Comparison of ENCODE assay signal across 22 mouse cellular contexts in the genomic region with DNA sequence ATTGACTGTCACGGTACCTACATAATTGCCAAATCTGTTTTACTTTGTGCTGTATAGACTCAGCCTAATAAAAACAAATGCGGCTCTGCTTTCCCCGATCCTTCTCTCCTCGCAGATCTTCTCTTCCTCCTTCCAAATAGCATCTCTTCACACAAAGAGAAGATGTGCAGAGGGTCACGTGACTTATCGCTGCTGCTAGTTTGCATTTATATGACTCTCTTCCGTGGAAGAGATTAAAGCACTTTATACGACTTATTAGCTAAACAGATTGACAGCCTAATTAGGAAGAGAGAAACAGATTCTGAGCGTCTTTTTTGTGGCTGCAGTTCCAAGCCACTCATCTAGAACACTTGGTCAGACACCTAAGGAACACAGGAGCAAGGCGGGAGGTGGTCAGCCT.
DNase-seq lines count a peak whose midpoint lies in the region; ATAC-seq and TF ChIP-seq lines count a peak whose summit lies in the region.
"Had no signal": no experiment of that assay in that cellular context is flagged by ENCODE, and none has a peak within 500 bp of the region (broad histone marks: within the 10 kb centered on the region; RNA-seq: fewer than 3 reads in every experiment).

No protein-coding gene starts in this region.

- H3K9me3 ChIP-seq in hindbrain, embryonic 14.5 days (ENCODE audit: control insufficient read depth, low read length): no peaks in the 10 kb centered on the region
- H3K9me3 ChIP-seq in hindbrain, embryonic 10.5 days: no peaks in the 10 kb centered on the region
- H3K9me3 ChIP-seq in MEL (replicated peaks; ENCODE audit: insufficient read depth, low read length): no peaks in the 10 kb centered on the region
- H3K9me3 ChIP-seq in midbrain, embryonic 16.5 days (replicated peaks; ENCODE audit: control insufficient read depth, low read length, poor library complexity, severe bottlenecking): no peaks in the 10 kb centered on the region
- H3K9me3 ChIP-seq: embryonic facial prominence, embryonic 13.5 days; heart, embryonic 10.5 days; limb, embryonic 15.5 days; liver, embryonic 15.5 days; midbrain, embryonic 12.5 days had no signal

- no peak for TF ChIP-seq RAD21 in MEL (IDR thresholded peaks at IDR 0.05; ENCODE audit: low read depth, low read length)

- DNase-seq in hindbrain, embryonic 14.5 days (ENCODE audit: low spot score): no peak
- DNase-seq in hindbrain, embryonic 10.5 days (ENCODE audit: low spot score): no peak
- DNase-seq in CD4-positive helper T cell, adult 2 months (ENCODE audit: low read depth, low spot score): peak; percentile 61
- DNase-seq in MEL (ENCODE audit: low read depth, low spot score): no peak
- DNase-seq in layer of hippocampus, adult 18-20 months (ENCODE audit: low spot score in 2 of 2): no peak
- no peak for DNase-seq in testis, postnatal 10 days (ENCODE audit: low spot score)
- DNase-seq: adrenal gland, adult 8-10 months; cerebellum, postnatal 14 days; gastrocnemius, postnatal 25 days; kidney, adult 8-10 months; kidney, postnatal 14 days; right cerebral cortex, postnatal 14 days; thymus, postnatal 25 days had no signal

- peak; percentile 29; the same call in 1 of the 2 replicates for ATAC-seq in hindbrain, embryonic 14.5 days (ENCODE audit: low FRiP score)
- ATAC-seq in midbrain, embryonic 16.5 days: no peak
- ATAC-seq: Patski had no signal

- no peak for TF ChIP-seq POLR2A in MEL (IDR thresholded peaks at IDR 0.05; ENCODE audit: control insufficient read depth in 1 of 2, insufficient read depth in 1 of 2, low read depth in 1 of 2, low read length in 2 of 2, poor library complexity in 1 of 2)

- no peaks in the 10 kb centered on the region for H3K27me3 ChIP-seq in hindbrain, embryonic 14.5 days (ENCODE audit: control insufficient read depth, insufficient read depth, low read length)
- no peaks in the 10 kb centered on the region for H3K27me3 ChIP-seq in hindbrain, embryonic 10.5 days (ENCODE audit: insufficient read depth, poor library complexity, severe bottlenecking)
- peaks cover 0 to 7% of the 10 kb centered on the region in 2 experiments for H3K27me3 ChIP-seq in MEL (ENCODE audit: control insufficient read depth in 1 of 2, insufficient read depth in 2 of 2, low read length in 2 of 2)
- H3K27me3 ChIP-seq in midbrain, embryonic 16.5 days (ENCODE audit: control insufficient read depth, insufficient read depth, low read depth, low read length): no peaks in the 10 kb centered on the region
- H3K27me3 ChIP-seq: embryonic facial prominence, embryonic 13.5 days; limb, embryonic 15.5 days; midbrain, embryonic 12.5 days; Patski had no signal

- H3K4me3 ChIP-seq in hindbrain, embryonic 14.5 days (replicated peaks; ENCODE audit: low read length): no peak overlapping the region
- no peak overlapping the region for H3K4me3 ChIP-seq in hindbrain, embryonic 10.5 days
- no peak overlapping the region for H3K4me3 ChIP-seq in MEL (ENCODE audit: control insufficient read depth in 1 of 2, insufficient read depth in 1 of 2, low read depth in 2 of 2, low read length in 2 of 2)
- no peak overlapping the region for H3K4me3 ChIP-seq in midbrain, embryonic 16.5 days (ENCODE audit: low read depth, low read length)
- H3K4me3 ChIP-seq: embryonic facial prominence, embryonic 13.5 days; heart, embryonic 10.5 days; limb, embryonic 15.5 days; liver, embryonic 15.5 days; midbrain, embryonic 12.5 days had no signal

- no peak overlapping the region for H3K4me2 ChIP-seq in hindbrain, embryonic 14.5 days (replicated peaks)
- no peak overlapping the region for H3K4me2 ChIP-seq in midbrain, embryonic 16.5 days (ENCODE audit: low read length)
- H3K4me2 ChIP-seq: embryonic facial prominence, embryonic 13.5 days; limb, embryonic 15.5 days; liver, embryonic 15.5 days; midbrain, embryonic 12.5 days had no signal

- 49% methylated on average over 10 of the region's 10 CpGs for WGBS in hindbrain, embryonic 14.5 days
- 84% methylated on average over 10 of the region's 10 CpGs for WGBS in hindbrain, embryonic 10.5 days
- 49% methylated on average over 10 of the region's 10 CpGs for WGBS in midbrain, embryonic 16.5 days

- no peak for TF ChIP-seq EP300 in MEL (IDR thresholded peaks at IDR 0.05; ENCODE audit: low read depth in 1 of 2, low read length in 2 of 2)

- TF ChIP-seq CTCF in MEL (IDR thresholded peaks at IDR 0.05 in 2 of 3, conservative IDR thresholded peaks at IDR 0.05 in 1 of 3; ENCODE audit: control insufficient read depth in 1 of 3, insufficient read depth in 1 of 3, low read depth in 2 of 3, low read length in 3 of 3, poor library complexity in 1 of 3, severe bottlenecking in 1 of 3): no peak

- no peak overlapping the region for H3K9ac ChIP-seq in hindbrain, embryonic 14.5 days
- no peak overlapping the region for H3K9ac ChIP-seq in MEL (ENCODE audit: control insufficient read depth, low read depth, low read length, poor library complexity, severe bottlenecking)
- H3K9ac ChIP-seq in midbrain, embryonic 16.5 days (ENCODE audit: low read depth, low read length): no peak overlapping the region
- H3K9ac ChIP-seq: embryonic facial prominence, embryonic 13.5 days; limb, embryonic 15.5 days; liver, embryonic 15.5 days; midbrain, embryonic 12.5 days had no signal

- H3K79me2 ChIP-seq in MEL (ENCODE audit: control insufficient read depth, insufficient read depth, low read length, poor library complexity): no peaks in the 10 kb centered on the region

- H3K4me1 ChIP-seq in hindbrain, embryonic 14.5 days (replicated peaks; ENCODE audit: control insufficient read depth, insufficient read depth, low read length): peaks cover 35% of the 10 kb centered on the region
- H3K4me1 ChIP-seq in hindbrain, embryonic 10.5 days (replicated peaks): peaks cover 32% of the 10 kb centered on the region
- H3K4me1 ChIP-seq in MEL (ENCODE audit: control insufficient read depth in 1 of 2, insufficient read depth in 2 of 2, low read length in 2 of 2): no peaks in the 10 kb centered on the region
- peaks cover 42% of the 10 kb centered on the region for H3K4me1 ChIP-seq in midbrain, embryonic 16.5 days (ENCODE audit: control insufficient read depth, insufficient read depth, low read length)
- H3K4me1 ChIP-seq: limb, embryonic 15.5 days; liver, embryonic 15.5 days had no signal

- H3K27ac ChIP-seq in hindbrain, embryonic 14.5 days: peak overlapping the region; percentile 52
- H3K27ac ChIP-seq in hindbrain, embryonic 10.5 days: no peak overlapping the region
- H3K27ac ChIP-seq in MEL (ENCODE audit: control insufficient read depth, low read depth, low read length): no peak overlapping the region
- peak overlapping the region; percentile 44; the same call in 1 of the 2 replicates for H3K27ac ChIP-seq in midbrain, embryonic 16.5 days (ENCODE audit: low read length)
- H3K27ac ChIP-seq: embryonic facial prominence, embryonic 13.5 days; heart, embryonic 10.5 days; limb, embryonic 15.5 days; liver, embryonic 15.5 days; macrophage; midbrain, embryonic 12.5 days; stomach, postnatal 0 days had no signal

- H3K36me3 ChIP-seq in hindbrain, embryonic 14.5 days (replicated peaks; ENCODE audit: control insufficient read depth, insufficient read depth): no peaks in the 10 kb centered on the region
- H3K36me3 ChIP-seq in hindbrain, embryonic 10.5 days: no peaks in the 10 kb centered on the region
- H3K36me3 ChIP-seq in MEL (ENCODE audit: control insufficient read depth in 1 of 2, insufficient read depth in 2 of 2, low read length in 2 of 2): no peaks in the 10 kb centered on the region
- no peaks in the 10 kb centered on the region for H3K36me3 ChIP-seq in midbrain, embryonic 16.5 days (ENCODE audit: control insufficient read depth, insufficient read depth, low read length)
- H3K36me3 ChIP-seq: embryonic facial prominence, embryonic 13.5 days; heart, embryonic 10.5 days; limb, embryonic 15.5 days; liver, embryonic 15.5 days; midbrain, embryonic 12.5 days had no signal

TF ChIP-seq in MEL, 35 proteins besides CTCF, POLR2A, EP300 and RAD21:
- TF ChIP-seq USF1 (IDR thresholded peaks at IDR 0.05; ENCODE audit: low read depth, low read length): peak; percentile 47; the same call in 1 of the 2 replicates
- TF ChIP-seq BHLHE40 (IDR thresholded peaks at IDR 0.05; ENCODE audit: borderline replicate concordance, low read depth, low read length): no peak

Comparison
In these comparisons a context has a peak if more than half of its experiments do, and no peak if none do; other contexts are left out.
1. H3K27ac ChIP-seq: peak in hindbrain, embryonic 14.5 days (single experiment) and midbrain, embryonic 16.5 days (single experiment); none in hindbrain, embryonic 10.5 days (single experiment) and MEL (single experiment).